Mouse (Mus musculus) common myeloid progenitor, adult 5-6 weeks (primary cell): ENCODE results near the gene Nphs1. TPM values are rescaled to one million over a fixed set of nuclear protein-coding genes. Genes with fewer than 3 reads are reported as not detected.

Source experiments
- ATAC-seq: replicated peaks from 2 replicates; pipeline ENCODE4 v1.8.0; 2016; ENCODE audit warnings: low read depth, mild to moderate bottlenecking, moderate TSS enrichment, inconsistent platforms; ENCODE audit not compliant: poor library complexity, severe bottlenecking
- total RNA-seq: library from RNA; stranded (forward); fragments of 200-1000, 187-1606 nt; gene quantifications from 2 replicates; pipeline ENCODE4 v1.2.3, GENCODE M21; 2017

Gene Nphs1
- total RNA-seq, result 0.19 and 1.8 TPM in 2 replicates

- no peak for ATAC-seq
These were observed at the start of gene Nphs1, which contains the start of gene Kirrel2 for GRCm38 (mm10) chr7:30457629-30458330. Nphs1 (plus strand) TSS chr7:30458315. Kirrel2 (minus strand) TSS chr7:30457690.

GRCm38 (mm10) chr7:30408639-30409038 lies 49.5 kb upstream of the Nphs1 start:
- ATAC-seq, result no peak

GRCm38 (mm10) chr7:30409789-30410188 lies 48.3 kb upstream of the Nphs1 start:
- no peak for ATAC-seq

DNA sequence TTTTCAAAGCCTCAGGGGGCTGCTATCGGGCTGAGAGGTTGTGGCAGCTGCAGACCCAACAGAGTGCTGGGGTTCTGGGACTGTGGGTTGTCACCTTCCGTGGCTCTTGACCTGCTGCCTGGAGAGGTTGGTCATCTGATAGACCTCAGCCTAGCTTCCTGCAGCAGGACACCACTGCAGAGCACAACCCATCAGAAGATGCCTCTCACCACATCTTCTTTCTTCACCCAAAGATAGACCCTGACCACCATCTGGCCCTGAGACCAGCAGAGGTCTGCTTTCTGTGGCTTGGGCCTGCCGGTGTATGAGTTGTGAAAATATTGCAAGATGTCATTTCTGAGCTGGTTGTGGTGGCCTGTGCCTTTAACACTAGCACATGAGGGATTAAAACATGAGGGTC lies 47.1 kb upstream of the Nphs1 start:
- peak; percentile 27; the same call in 1 of the 2 replicates for ATAC-seq

DNA sequence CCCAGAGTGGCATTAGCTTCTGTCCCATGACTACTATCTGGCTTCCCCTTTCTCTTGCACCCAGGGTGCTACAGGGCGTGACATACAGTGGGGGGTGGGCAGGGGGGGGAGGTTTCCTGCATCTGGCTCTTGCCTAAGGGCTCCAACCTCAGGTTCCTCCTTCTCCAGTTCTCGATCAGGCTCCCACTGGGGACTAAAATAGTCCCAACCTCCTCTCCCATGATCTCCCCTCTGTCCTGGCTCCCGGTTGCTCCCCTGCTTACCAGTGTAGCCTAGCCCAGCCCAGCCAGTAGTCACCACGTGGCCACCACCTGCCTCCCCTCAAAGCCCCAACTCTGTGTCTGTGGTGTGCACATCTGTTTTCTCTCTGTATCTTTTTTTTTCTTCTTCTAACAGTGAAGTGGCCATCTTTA lies 45.4 kb upstream of the Nphs1 start:
- ATAC-seq, result peak; percentile 71

DNA sequence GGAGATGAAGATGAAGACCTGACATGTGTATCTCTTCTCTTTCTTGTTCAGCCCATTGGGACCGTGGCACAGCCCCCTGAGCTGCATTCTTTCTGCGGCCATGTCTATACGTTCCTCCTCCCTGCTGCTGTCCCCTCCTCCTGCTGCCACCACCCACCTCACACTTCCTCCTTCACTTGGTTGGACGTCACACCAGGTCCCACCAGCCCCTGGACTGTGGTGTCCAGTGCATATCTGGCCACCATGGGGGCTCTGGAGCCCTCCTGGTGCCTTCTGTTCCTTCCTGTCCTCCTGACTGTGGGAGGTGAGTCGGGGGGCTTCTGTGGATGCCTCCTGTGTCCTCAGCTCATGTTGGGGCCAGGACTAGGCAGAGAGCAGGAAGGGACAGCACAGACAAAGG lies 44.5 kb upstream of the Nphs1 start, which contains the start of gene Tyrobp:
TSS of gene Tyrobp (plus strand) at position 165 of the 400 bp plus-strand sequence.
- peak; percentile 39 for ATAC-seq

- peak; percentile 31 for ATAC-seq
These were observed 40.3 kb upstream of the Nphs1 start for GRCm38 (mm10) chr7:30417856-30418255.

- peak; percentile 39 for ATAC-seq
These were observed 38.3 kb upstream of the Nphs1 start, which contains the start of gene Hcst for GRCm38 (mm10) chr7:30419561-30420499. Hcst (minus strand) TSS chr7:30419854.

GRCm38 (mm10) chr7:30420673-30421072 lies 37.4 kb upstream of the Nphs1 start:
- ATAC-seq, result no peak

DNA sequence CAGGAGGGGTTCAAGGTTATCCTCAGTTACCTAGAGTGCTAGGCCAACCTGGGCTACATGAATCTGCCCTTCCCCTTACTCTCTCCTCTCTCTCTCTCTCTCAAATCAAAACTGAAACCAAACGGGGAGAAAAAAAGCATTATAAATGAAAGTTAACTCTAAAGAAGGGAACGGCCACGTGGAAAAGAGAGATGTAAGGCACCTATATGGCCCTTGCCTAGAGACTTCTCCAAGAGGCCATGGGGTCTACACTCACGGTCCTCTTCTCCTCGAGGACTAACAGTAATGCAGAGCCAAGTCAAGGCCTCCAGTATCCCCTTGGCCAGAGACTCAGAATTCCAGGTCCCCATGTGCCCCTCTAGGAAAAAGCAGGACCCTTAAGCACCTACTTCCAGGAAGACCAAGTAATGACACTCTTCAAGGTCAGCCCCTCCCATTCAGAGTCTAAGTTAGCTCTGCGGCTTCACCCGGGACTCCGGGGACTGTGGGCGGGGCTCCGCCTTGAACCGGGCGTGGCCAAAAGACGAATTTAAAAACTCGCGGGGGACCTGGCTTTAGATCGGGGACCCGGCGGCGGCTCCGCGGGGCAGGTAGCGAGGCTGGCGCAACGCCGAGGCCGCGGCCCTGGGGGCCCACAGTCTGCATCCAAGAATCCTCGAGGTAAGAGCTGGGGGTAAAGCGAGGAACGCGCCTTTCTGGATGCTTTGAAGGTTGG lies 36.8 kb upstream of the Nphs1 start, which contains the start of gene Nfkbid:
TSS of gene Nfkbid (plus strand) at position 558 of the 715 bp plus-strand sequence.
- ATAC-seq, result peak; percentile 34

DNA sequence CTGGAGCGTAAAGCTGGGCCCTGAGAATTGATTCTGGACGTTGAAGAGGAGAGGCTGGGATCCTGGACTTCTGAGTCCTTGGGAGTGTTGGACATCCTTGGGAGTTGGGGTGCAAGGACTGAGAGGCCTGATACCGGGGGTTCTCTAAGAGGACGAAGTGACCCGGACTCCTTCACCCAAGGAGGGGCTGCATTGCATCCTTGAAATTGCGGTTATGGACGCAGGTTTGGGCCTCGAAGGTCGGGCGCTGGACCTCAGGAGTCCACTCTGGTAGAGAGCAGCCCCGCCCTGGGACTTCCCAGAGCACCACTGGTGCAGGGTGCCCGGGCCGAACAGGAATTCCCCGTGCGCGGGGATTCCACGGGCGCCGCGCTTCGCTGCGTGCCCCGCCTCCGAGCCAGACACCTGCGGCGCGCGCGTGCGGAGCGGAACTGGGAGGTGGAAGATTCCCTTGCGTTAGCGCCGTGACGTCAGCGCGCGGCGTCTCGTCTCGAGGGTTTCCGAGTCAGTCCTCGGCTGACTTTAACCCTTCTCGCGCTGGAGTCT lies 36.2 kb upstream of the Nphs1 start:
- peak; percentile 30 for ATAC-seq

- no peak for ATAC-seq
These were observed 35.6 kb upstream of the Nphs1 start for GRCm38 (mm10) chr7:30422560-30422959.

GRCm38 (mm10) chr7:30423071-30423641 lies 35.0 kb upstream of the Nphs1 start:
- ATAC-seq, result peak; percentile 20

GRCm38 (mm10) chr7:30429327-30429726 lies 28.8 kb upstream of the Nphs1 start:
- ATAC-seq, result no peak

DNA sequence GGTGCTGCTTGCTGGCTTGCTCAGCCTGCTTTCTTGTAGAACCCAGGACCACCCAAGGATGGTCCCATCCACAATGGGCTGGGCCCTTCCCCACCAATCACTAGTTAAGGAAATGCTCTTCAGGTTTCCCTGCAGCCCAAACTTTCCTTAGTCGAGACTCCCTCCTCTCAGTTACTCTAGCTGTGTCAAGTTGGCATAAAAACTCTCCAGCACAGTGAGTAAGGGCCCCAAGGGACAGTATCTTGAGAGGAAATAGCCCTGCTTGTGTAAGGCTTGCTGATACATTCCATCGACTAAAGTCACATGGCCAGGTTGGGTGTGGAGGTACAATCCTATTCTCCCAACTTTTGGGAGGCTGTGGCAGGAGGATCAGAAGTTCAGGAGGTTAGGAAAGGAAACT lies 27.9 kb upstream of the Nphs1 start:
- ATAC-seq, result no peak

GRCm38 (mm10) chr7:30431793-30432192 lies 26.3 kb upstream of the Nphs1 start:
- peak; percentile 81 for ATAC-seq

DNA sequence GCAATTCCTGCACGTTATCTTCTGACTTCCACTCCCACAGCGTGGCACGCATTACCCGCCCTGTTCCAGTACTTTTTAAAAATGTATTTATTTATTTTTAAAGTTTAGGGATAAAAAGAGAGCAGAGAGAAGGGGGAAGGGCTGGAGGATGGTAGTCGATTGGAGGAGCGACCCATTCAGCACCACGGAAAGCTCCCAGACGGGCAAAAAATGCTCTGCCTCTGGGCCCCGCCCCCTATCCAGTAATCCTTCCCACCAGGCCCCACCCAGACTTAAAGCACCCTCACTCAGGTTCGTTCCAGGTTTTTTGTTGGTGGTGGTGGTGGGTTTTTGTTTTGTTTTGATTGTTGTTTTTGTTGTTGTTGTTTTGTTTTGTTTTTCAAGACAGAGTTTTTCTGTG lies 23.9 kb upstream of the Nphs1 start:
- ATAC-seq, result peak; percentile 55; the same call in 1 of the 2 replicates

GRCm38 (mm10) chr7:30434701-30435100 lies 23.4 kb upstream of the Nphs1 start:
- ATAC-seq, result no peak

- ATAC-seq, result no peak
These were observed 23.0 kb upstream of the Nphs1 start for GRCm38 (mm10) chr7:30435156-30435555.
